Mouse (Mus musculus) midbrain, embryonic 15.5 days (tissue): Measurements from ENCODE around the gene Tnni2. TPM values are rescaled to one million over a fixed set of nuclear protein-coding genes. Genes with fewer than 3 reads are reported as not detected.

Experiments
- ATAC-seq: fragments of 200-750 bp; cut with Nextera tagmentation; replicated peaks from 2 replicates; pipeline ENCODE4 v1.8.0; 2017; ENCODE audit warnings: moderate TSS enrichment
- H3K27ac ChIP-seq: fragments of 300-500 bp; sonication (generic); 2 replicates; pipeline ENCODE4 v1.5.1; 2015; ENCODE audit warnings: mild to moderate bottlenecking, inconsistent platforms
- H3K27me3 ChIP-seq: fragments of 300-500 bp; sonication (generic); replicated peaks from 2 replicates; pipeline ENCODE4 v1.6.1; 2015; ENCODE audit warnings: inconsistent platforms
- H3K36me3 ChIP-seq: fragments of 300-500 bp; sonication (generic); replicated peaks from 2 replicates; pipeline ENCODE4 v1.6.1; 2015; ENCODE audit warnings: inconsistent platforms
- H3K4me1 ChIP-seq: fragments of 300-500 bp; sonication (generic); 2 replicates; pipeline ENCODE4 v1.6.1; 2015; ENCODE audit warnings: inconsistent platforms
- H3K4me2 ChIP-seq: fragments of 300-500 bp; sonication (generic); 2 replicates; pipeline ENCODE4 v1.6.1; 2015; ENCODE audit warnings: inconsistent platforms, mild to moderate bottlenecking, moderate library complexity
- H3K4me3 ChIP-seq: fragments of 300-500 bp; sonication (generic); 2 replicates; pipeline ENCODE4 v1.5.1; 2015; ENCODE audit warnings: mild to moderate bottlenecking, inconsistent platforms
- H3K9ac ChIP-seq: fragments of 300-500 bp; sonication (generic); 2 replicates; pipeline ENCODE4 v1.6.1; 2015; ENCODE audit warnings: mild to moderate bottlenecking, inconsistent platforms
- H3K9me3 ChIP-seq: fragments of 300-500 bp; sonication (generic); 2 replicates; pipeline ENCODE4 v1.6.1; 2016; ENCODE audit warnings: inconsistent platforms
- WGBS: fragments of 180-500 bp; shearing (Covaris S2); methylation state at CpG from one replicate; pipeline ENCODE4 v1.1.7; 2015; ENCODE audit warnings: mixed read lengths; 5-methylcytosine and 5-hydroxymethylcytosine counted together
- polyA plus RNA-seq: library from polyadenylated mRNA; unstranded; fragments of >200 nt; fragmentation: Nextera tagmentation; extraction: Ambion mirVana; gene quantifications from 2 replicates; pipeline ENCODE4 v1.2.1, GENCODE M21; 2015

Tnni2 gene
- polyA plus RNA-seq, 1 experiment from 2014 or later: 0.25 TPM

DNA sequence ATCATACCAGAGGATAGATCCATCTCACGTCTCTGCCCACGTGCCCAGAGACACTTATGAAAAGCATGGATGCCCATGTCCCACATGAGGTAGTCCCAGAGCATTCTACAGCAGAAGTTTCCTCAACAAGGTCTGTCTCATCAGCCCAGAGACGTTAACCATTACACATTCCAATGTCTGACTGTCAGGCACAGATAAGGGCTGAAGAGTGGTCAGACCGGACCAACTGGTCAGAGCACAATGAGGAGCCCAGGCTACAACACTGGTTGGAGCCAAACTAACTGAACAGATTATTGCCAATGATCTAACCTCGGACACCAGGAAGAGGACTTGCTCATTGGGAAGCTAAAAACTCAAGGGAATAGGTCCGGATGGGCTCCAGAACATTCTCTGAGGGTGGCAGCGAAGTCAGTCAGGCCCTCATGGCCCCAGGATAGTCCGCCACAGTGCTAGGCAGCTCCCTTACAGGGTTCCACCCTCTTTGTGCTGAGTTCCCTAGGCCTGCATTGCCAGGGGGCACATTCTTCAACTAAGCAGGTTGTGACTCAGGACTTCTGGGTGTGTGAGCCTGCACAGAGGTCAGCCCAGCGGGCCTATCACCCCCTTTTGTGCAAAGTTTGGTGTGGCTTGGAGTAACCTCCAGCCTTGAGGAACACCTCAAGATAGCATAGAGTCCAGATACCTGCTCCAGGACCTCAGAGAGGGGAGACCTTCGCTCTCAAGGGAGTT, 7.3 kb upstream of the Tnni2 start, which contains the start of gene Syt8:
Syt8 (plus strand) TSS at position 714 of the 729 bp plus-strand sequence.
- Histone ChIP-seq H3K4me1 (peaks cover 7% of the 10 kb centered on the region), H3K4me2 (no peak within 1 kb of the TSS), H3K9ac (no peak within 1 kb of the TSS), H3K9me3 (no peaks in the 10 kb centered on the region), H3K27me3 (no peaks in the 10 kb centered on the region), H3K36me3 (no peaks in the 10 kb centered on the region), H3K4me3 (no peak within 1 kb of the TSS), H3K27ac (no peak within 1 kb of the TSS)
- ATAC-seq: no peak
- 88% methylated on average over 10 of the region's 10 CpGs for WGBS

DNA sequence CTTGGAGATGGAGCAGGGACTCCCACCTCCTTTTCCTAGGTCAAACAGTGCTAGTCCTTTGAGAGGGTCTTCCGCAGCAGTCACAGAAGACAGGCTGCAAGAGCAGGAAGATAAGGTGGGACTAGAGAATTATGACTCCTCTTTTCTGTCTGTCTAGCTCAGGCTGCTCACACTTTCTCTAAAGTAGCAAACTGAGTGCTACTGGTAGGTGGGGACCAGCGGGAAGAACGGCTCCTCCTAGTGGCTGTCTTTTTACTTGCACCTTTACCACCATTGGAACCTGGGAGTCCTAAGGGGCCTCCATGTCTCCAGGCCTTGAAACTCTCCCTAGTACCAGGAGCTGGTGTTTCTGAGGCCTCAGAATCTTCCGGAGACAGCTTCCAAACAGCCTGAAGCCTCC, 6.1 kb upstream of the Tnni2 start:
- Histone ChIP-seq H3K4me2 (no peak overlapping the region), H3K36me3 (no peaks in the 10 kb centered on the region), H3K4me1 (peaks cover under 1% of the 10 kb centered on the region), H3K4me3 (no peak overlapping the region), H3K9me3 (no peaks in the 10 kb centered on the region), H3K27me3 (no peaks in the 10 kb centered on the region), H3K27ac (no peak overlapping the region), H3K9ac (no peak overlapping the region)
- 32% methylated on average over 4 of the region's 4 CpGs for WGBS
- no peak for ATAC-seq

DNA sequence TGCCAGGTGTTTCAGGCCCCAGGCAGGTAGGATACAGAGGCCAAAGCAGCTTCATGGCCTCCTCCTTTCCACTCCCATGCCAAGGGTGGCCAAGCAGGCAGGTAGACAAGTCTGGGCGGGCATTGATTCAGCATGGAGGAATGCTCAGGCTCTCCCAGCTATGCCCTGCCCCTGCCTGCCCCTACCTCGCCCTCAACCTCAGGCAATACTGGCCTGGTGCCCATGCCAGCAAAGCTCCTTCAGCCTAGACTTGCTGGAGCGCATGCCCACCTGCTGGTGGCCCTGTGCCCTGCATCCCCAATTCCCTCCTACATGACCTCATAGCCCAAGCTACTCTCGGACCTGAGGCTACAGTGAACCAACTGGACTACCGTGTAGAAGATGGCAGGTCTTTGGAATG, 4.3 kb upstream of the Tnni2 start:
- Histone ChIP-seq H3K27me3 (no peaks in the 10 kb centered on the region), H3K9me3 (no peaks in the 10 kb centered on the region), H3K4me2 (no peak overlapping the region), H3K36me3 (no peaks in the 10 kb centered on the region), H3K27ac (no peak overlapping the region), H3K4me3 (no peak overlapping the region), H3K9ac (no peak overlapping the region), H3K4me1 (no peaks in the 10 kb centered on the region)
- WGBS: 82% methylated on average over 5 of the region's 5 CpGs
- ATAC-seq: no peak

DNA sequence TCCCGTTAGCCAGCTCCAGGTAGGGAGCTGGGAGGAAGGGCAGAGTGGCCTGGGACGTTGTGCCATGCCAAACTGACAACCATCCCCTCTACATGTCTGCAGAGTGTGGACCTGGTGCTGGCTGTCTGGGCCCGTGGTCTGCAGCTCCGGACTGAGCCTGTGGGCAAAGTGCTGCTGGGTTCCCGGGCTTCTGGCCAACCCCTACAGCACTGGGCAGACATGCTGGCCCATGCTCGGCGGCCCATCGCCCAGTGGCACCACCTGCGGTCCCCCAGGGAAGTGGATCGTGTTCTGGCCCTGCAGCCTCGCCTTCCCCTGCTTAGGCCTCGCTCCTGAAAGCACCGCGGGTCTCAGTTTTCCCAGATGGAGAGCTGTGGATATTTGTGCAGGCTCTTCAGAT, 1.6 kb upstream of the Tnni2 start:
- WGBS: 84% methylated on average over 14 of the region's 14 CpGs
- no peaks in the 10 kb centered on the region for H3K36me3 ChIP-seq
- no peak overlapping the region for H3K4me3 ChIP-seq
- no peak overlapping the region for H3K9ac ChIP-seq
- H3K9me3 ChIP-seq: no peaks in the 10 kb centered on the region
- H3K27ac ChIP-seq: no peak overlapping the region
- H3K27me3 ChIP-seq: no peaks in the 10 kb centered on the region
- H3K4me1 ChIP-seq: no peaks in the 10 kb centered on the region
- ATAC-seq: no peak
- no peak overlapping the region for H3K4me2 ChIP-seq

DNA sequence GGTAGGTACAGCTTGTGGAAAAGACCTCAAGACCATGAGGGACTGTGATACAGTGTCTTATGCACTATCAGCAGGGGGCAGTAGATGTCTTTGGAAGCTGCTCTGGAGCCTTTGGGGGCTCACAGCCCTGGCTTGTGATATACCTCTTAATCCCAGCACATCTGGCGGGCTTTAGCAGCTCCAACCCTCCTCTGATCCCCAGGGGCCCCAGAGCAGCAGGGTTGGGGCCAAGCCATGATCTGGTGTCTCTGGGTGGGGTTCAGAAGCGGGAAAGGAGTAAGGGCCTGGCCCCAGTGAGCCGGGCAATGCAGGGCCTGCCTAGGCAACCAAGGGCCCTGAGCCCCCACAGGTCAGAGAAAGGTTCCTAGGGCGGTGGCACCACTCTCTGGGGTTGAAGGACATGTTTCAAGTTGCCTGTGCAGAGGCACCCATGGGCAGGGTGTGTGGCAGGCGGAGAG, 922 bp upstream of the Tnni2 start:
- Histone ChIP-seq H3K9me3 (no peaks in the 10 kb centered on the region), H3K27ac (no peak overlapping the region), H3K4me3 (no peak overlapping the region), H3K4me2 (no peak overlapping the region), H3K36me3 (no peaks in the 10 kb centered on the region), H3K9ac (no peak overlapping the region), H3K27me3 (no peaks in the 10 kb centered on the region), H3K4me1 (no peaks in the 10 kb centered on the region)
- ATAC-seq: peak; percentile 69; the same call in 1 of the 2 replicates
- WGBS: 61% methylated on average over 5 of the region's 5 CpGs

DNA sequence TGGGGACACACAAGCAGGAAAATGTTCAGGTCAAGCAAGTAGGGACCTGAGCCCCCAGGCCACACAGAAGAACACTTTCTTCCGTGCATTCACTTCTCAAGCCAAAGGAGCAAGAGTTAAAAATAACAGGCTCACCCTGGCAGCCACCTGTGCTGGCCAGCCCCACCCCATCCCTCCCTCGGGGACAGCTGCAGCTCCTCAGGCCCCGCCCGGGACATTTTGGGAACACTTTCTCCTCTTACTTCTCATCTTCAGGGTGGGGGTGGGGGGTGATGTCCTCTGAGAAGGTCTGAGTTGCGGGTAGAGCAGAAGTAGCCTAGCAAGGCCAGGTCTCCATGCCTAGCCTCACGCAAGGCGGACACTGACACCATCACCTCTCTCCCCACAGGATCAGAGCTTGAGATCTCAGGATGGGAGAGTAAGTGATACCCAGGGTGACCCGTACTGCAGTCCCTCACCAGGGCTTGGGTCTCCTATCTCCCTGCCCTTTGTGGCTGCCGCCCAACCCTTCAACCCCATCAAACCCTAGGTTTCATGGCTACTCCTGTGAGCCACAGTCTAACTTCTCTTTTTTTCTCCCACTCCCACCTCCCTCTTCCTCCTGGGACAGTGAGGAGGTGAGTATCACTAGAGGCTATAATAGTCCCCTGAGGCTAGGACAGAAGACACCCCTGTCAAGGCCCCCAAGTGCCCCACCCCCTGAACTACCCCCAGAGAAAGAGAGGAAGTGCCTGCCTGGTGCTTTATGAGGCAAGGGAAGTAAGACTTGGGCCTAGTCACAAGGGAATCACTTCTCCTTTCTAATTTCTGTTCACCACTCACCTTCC, 686 bp downstream of the Tnni2 start:
- H3K36me3 ChIP-seq: no peaks in the 10 kb centered on the region
- no peak overlapping the region for H3K4me2 ChIP-seq
- H3K27ac ChIP-seq: no peak overlapping the region
- H3K9ac ChIP-seq: no peak overlapping the region
- 87% methylated on average over 9 of the region's 9 CpGs for WGBS
- no peaks in the 10 kb centered on the region for H3K4me1 ChIP-seq
- ATAC-seq: no peak
- no peak overlapping the region for H3K4me3 ChIP-seq
- H3K9me3 ChIP-seq: no peaks in the 10 kb centered on the region
- no peaks in the 10 kb centered on the region for H3K27me3 ChIP-seq

DNA sequence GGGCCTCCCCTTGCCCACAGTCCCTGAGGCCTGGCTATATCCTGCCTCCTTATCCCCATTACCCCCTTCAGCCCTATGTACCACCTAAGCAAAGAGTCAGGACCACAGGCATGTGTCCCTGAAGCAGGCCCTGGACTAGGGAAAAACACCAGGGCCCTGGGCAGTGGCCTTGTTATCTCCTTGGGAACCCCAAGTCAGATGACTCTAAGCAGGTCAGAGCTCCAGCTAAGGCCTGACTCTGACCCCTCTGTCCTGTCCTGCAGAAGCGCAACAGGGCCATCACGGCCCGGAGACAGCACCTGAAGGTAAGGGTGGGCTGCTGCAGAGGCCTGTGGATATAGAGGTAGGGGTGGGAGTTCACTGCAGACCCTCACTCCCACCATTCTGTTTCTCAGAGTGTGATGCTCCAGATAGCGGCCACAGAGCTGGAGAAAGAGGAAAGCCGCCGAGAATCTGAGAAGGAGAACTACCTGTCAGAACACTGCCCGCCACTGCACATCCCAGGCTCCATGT, 1.4 kb downstream of the Tnni2 start:
- no peak for ATAC-seq

DNA sequence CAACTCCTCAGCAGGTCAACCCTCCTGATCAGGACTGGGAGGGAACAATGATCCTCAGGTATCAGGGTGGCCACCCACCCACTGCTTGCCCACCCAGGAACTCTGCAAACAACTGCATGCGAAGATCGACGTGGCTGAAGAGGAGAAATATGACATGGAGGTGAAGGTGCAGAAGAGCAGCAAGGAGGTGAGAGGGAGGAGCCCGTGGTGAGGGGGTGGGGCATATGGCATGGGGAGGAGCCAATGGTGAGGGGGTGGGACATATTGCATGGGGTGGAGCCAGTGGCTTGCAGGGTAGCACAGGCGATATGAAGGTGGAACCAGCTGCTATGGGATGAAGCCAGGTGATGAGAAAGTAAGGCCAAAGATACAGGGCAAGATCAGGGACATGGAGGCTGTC, 1.9 kb downstream of the Tnni2 start:
- H3K9me3 ChIP-seq: no peaks in the 10 kb centered on the region
- H3K4me1 ChIP-seq: no peaks in the 10 kb centered on the region
- H3K4me2 ChIP-seq: no peak overlapping the region
- H3K27ac ChIP-seq: no peak overlapping the region
- H3K36me3 ChIP-seq: no peaks in the 10 kb centered on the region
- WGBS: 92% methylated on average over 5 of the region's 5 CpGs
- no peaks in the 10 kb centered on the region for H3K27me3 ChIP-seq
- H3K9ac ChIP-seq: no peak overlapping the region
- H3K4me3 ChIP-seq: no peak overlapping the region
- ATAC-seq: no peak

More for the DNA sequence above, 1.4 kb downstream of the Tnni2 start:
- H3K27me3 ChIP-seq: no peaks in the 10 kb centered on the region
- no peak overlapping the region for H3K9ac ChIP-seq
- no peaks in the 10 kb centered on the region for H3K9me3 ChIP-seq
- 91% methylated on average over 7 of the region's 7 CpGs for WGBS
- H3K27ac ChIP-seq: no peak overlapping the region
- no peaks in the 10 kb centered on the region for H3K4me1 ChIP-seq
- H3K4me2 ChIP-seq: no peak overlapping the region
- no peak overlapping the region for H3K4me3 ChIP-seq
- no peaks in the 10 kb centered on the region for H3K36me3 ChIP-seq

DNA sequence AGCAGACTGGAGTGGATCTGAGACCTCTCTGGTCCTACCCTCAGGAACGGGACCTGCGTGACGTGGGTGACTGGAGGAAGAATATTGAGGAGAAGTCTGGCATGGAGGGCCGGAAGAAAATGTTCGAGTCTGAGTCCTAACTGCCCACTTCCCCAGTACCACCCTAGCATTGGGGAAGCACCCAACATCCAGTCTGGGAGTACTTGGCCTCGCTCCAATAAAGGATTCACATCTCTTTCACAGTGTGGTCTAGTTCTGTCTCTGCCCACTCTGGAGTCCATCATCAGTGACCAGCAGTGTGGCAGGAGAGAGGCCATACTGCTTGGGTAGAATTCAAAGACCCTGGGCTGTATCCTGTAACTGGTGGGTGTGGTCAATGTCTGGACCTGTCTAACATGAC, 2.6 kb downstream of the Tnni2 start:
- ATAC-seq: no peak
- Histone ChIP-seq H3K36me3 (no peaks in the 10 kb centered on the region), H3K9me3 (no peaks in the 10 kb centered on the region), H3K27me3 (no peaks in the 10 kb centered on the region), H3K27ac (no peak overlapping the region), H3K4me1 (no peaks in the 10 kb centered on the region), H3K9ac (no peak overlapping the region), H3K4me3 (no peak overlapping the region), H3K4me2 (no peak overlapping the region)
- WGBS: 95% methylated on average over 6 of the region's 6 CpGs

DNA sequence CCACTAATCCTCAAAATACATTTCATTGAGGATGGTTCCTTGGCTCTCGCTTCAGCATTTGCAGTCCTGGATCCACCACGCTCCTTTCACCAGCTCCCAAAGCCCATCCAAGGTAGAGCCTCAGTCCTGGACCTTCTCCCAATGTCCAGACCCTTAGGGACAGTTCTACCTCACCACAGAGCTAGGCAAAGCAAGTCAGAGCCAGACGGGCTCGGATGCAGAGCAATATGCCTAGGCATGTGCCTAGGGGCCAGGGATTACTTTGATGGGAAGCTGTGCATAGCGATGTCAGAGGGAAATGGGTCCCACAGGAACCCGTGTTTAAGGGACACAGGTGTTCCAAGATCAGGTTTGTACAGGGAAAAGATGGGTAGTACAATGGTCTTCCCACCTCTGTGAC, 3.7 kb downstream of the Tnni2 start:
- no peak for ATAC-seq
- H3K9me3 ChIP-seq: no peaks in the 10 kb centered on the region
- H3K27me3 ChIP-seq: no peaks in the 10 kb centered on the region
- H3K4me1 ChIP-seq: no peaks in the 10 kb centered on the region
- H3K4me3 ChIP-seq: no peak overlapping the region
- H3K36me3 ChIP-seq: no peaks in the 10 kb centered on the region
- 87% methylated on average over 6 of the region's 6 CpGs for WGBS
- no peak overlapping the region for H3K9ac ChIP-seq
- H3K4me2 ChIP-seq: no peak overlapping the region
- H3K27ac ChIP-seq: no peak overlapping the region

DNA sequence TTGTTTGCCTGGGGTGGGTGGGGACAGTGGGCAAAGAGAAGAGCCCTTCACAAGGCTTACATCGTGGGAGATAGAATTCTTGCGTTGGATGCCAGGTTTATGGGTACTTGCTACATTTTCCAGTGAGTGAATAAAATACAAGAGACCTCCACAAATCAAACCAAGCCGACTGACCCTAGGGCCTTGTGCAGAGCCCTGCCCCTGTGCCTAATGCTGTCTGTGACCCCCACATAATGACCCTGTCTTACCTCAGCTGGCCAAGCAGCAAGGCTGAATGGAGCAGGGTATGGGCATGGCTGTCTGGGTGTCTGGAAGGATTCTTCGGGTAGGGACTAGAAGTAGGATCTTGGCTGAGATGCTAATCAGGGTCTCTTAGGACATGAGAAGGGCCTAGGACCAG, 4.7 kb downstream of the Tnni2 start:
- no peaks in the 10 kb centered on the region for H3K9me3 ChIP-seq
- H3K27me3 ChIP-seq: no peaks in the 10 kb centered on the region
- H3K9ac ChIP-seq: no peak overlapping the region
- no peaks in the 10 kb centered on the region for H3K36me3 ChIP-seq
- WGBS: 91% methylated on average over 4 of the region's 4 CpGs
- no peak overlapping the region for H3K4me3 ChIP-seq
- ATAC-seq: no peak
- H3K4me1 ChIP-seq: no peaks in the 10 kb centered on the region
- H3K4me2 ChIP-seq: no peak overlapping the region
- no peak overlapping the region for H3K27ac ChIP-seq

DNA sequence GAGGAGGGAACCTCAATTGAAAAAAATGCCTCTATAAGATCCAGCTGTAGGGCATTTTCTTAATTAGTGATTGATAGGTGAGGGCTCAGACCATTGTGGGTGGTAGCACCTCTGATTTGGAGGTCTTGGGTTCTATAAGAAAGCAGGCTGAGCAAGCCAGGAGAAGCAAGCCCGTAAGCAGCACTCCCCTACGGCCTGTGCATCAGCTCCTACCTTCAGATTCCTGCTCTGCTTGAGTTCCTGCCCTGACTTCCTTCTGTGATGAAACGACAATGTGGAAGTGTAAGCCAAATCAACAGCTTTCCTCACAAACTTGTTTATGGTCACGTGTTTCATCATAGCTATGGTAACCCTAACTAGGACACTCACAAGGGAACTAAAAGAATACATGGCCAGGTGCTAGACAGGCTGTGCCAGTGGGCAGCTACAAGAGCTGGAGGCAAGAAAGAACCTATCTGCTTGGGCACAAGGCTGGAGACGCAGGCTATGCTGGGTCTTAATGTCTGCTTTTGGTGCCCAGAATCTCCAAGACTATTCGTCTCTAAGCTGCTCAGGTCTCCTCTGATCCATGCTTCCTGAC, 7.5 kb downstream of the Tnni2 start:
- Histone ChIP-seq H3K27ac (no peak overlapping the region), H3K4me2 (no peak overlapping the region), H3K27me3 (no peaks in the 10 kb centered on the region), H3K4me3 (no peak overlapping the region), H3K4me1 (no peaks in the 10 kb centered on the region), H3K9me3 (no peaks in the 10 kb centered on the region), H3K9ac (no peak overlapping the region), H3K36me3 (no peaks in the 10 kb centered on the region)
- WGBS: 83% methylated on average over 6 of the region's 6 CpGs
- no peak for ATAC-seq
